Mouse (Mus musculus) midbrain, embryonic 15.5 days (tissue): ENCODE data around the gene Zfp457. TPM values are rescaled to one million over a fixed set of nuclear protein-coding genes. Genes with fewer than 3 reads are reported as not detected.

Experiments
- polyA plus RNA-seq: library from polyadenylated mRNA; unstranded; fragments of >200 nt; fragmentation: Nextera tagmentation; extraction: Ambion mirVana; gene quantifications from 2 replicates; pipeline ENCODE4 v1.2.1, GENCODE M21; 2015

The Zfp457 gene
- polyA plus RNA-seq, 1 experiment from 2014 or later, result 1.5 TPM

Other genes with a start within 250 kb of the Zfp457 start
- gene Zfp712, start 245.3 kb downstream of the Zfp457 start, polyA plus RNA-seq, result 7.3 and 8.1 TPM in 2 replicates
- gene Zfp708, start 208.5 kb downstream of the Zfp457 start, polyA plus RNA-seq, result 9.3 and 9.5 TPM in 2 replicates
- 0.86 and 1.0 TPM in 2 replicates for gene Gm28557, start 197.9 kb downstream of the Zfp457 start, polyA plus RNA-seq
- gene Rslcan18, start 190.2 kb downstream of the Zfp457 start, polyA plus RNA-seq, result not detected in 2 replicates
- 4.6 and 5.0 TPM in 2 replicates for gene Zfp759, start 184.8 kb downstream of the Zfp457 start, polyA plus RNA-seq
- gene Rsl1, start 133.3 kb downstream of the Zfp457 start, polyA plus RNA-seq, result 6.1 and 6.2 TPM in 2 replicates
- 2.0 and 2.9 TPM in 2 replicates for gene Zfp455, start 112.0 kb downstream of the Zfp457 start, polyA plus RNA-seq
- gene Zfp458, start 28.0 kb downstream of the Zfp457 start, polyA plus RNA-seq, result 5.1 and 6.3 TPM in 2 replicates
- gene Zfp595, start 26.1 kb upstream of the Zfp457 start, polyA plus RNA-seq, result 1.4 and 1.6 TPM in 2 replicates
- gene Gm28044, start 54.1 kb upstream of the Zfp457 start, polyA plus RNA-seq, result not detected in 2 replicates
- gene Zfp953, start 54.1 kb upstream of the Zfp457 start, polyA plus RNA-seq, result 0.49 and 0.68 TPM in 2 replicates
- gene Gm28041, start 69.2 kb upstream of the Zfp457 start, polyA plus RNA-seq, result not detected in 2 replicates
- gene Zfp456, start 69.3 kb upstream of the Zfp457 start, polyA plus RNA-seq, result 0.53 and 0.79 TPM in 2 replicates
- gene Zfp429, start 93.3 kb upstream of the Zfp457 start, polyA plus RNA-seq, result 4.2 and 4.9 TPM in 2 replicates
- 1.0 and 1.3 TPM in 2 replicates for gene Zfp459, start 114.9 kb upstream of the Zfp457 start, polyA plus RNA-seq
- gene Zfp874a, start 145.1 kb upstream of the Zfp457 start, polyA plus RNA-seq, result 5.6 and 6.6 TPM in 2 replicates
- 2.3 and 3.0 TPM in 2 replicates for gene Zfp874b, start 177.8 kb upstream of the Zfp457 start, polyA plus RNA-seq
- 13.0 and 13.7 TPM in 2 replicates for gene Zfp58, start 194.1 kb upstream of the Zfp457 start, polyA plus RNA-seq
- gene Gm26965, start 219.7 kb upstream of the Zfp457 start, polyA plus RNA-seq, result not detected in 2 replicates
- gene Zfp87, start 219.7 kb upstream of the Zfp457 start, polyA plus RNA-seq, result 36.8 and 39.6 TPM in 2 replicates
- 13.4 and 14.7 TPM in 2 replicates for gene Zfp748, start 247.3 kb upstream of the Zfp457 start, polyA plus RNA-seq